Mouse (Mus musculus): ENCODE measurements around the gene Cdip1. TPM values are rescaled to one million over a fixed set of nuclear protein-coding genes. Genes with fewer than 3 reads are reported as not detected.
A peak's percentile ranks its signal among the peaks of the same experiment; 100 is the strongest.

Cdip1 gene
- total and polyA plus RNA-seq, 2 experiments = 47.4 to 116 TPM

DNA sequence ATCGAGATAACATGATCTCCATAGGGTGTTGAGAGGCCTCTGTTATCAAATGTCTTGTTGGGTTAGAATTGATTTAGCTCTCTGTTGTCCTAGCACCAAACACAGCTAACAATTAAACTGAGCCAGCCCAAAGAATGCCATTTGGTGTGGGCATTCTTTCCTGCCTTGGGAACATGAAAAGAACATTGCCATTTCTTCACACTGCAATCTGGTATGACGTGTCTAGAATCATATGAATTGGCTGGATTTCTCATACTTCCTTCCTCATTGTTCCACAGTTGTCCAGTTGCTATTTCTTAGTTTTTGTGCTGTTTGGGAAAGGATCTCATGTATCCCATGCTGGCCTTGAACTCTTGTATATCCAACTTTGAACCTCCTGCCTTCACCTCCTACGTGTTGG lies 36.0 kb downstream of the Cdip1 start:
- no peak overlapping the region for H3K9ac ChIP-seq (ENCODE audit: low read depth, low read length)
- H3K27ac ChIP-seq (replicated peaks; ENCODE audit: insufficient read depth, low read depth, low read length) = peak overlapping the region; percentile 55
- no peaks in the 10 kb centered on the region for H3K36me3 ChIP-seq (ENCODE audit: control insufficient read depth, insufficient read depth, low read length)
- no peaks in the 10 kb centered on the region for H3K27me3 ChIP-seq (ENCODE audit: control insufficient read depth, insufficient read depth, low read length)
- H3K4me1 ChIP-seq (ENCODE audit: control insufficient read depth, insufficient read depth, low read length) = peaks cover 12% of the 10 kb centered on the region
- DNase-seq (ENCODE audit: extremely low read depth, low read depth, low spot score) = peak; percentile 54
- WGBS = 21% methylated on average over 3 of the region's 3 CpGs
- H3K79me2 ChIP-seq (ENCODE audit: control insufficient read depth, insufficient read depth, low read length) = peaks cover 2% of the 10 kb centered on the region; the same call in 1 of the 2 replicates
- TF ChIP-seq POLR2A (IDR thresholded peaks at IDR 0.05; ENCODE audit: extremely low read depth, insufficient read depth, low read length) (no peak), CTCF (IDR thresholded peaks at IDR 0.05; ENCODE audit: low read depth, low read length) (no peak)
- H3K4me3 ChIP-seq (ENCODE audit: insufficient read depth, low read depth, low read length) = no peak overlapping the region

DNA sequence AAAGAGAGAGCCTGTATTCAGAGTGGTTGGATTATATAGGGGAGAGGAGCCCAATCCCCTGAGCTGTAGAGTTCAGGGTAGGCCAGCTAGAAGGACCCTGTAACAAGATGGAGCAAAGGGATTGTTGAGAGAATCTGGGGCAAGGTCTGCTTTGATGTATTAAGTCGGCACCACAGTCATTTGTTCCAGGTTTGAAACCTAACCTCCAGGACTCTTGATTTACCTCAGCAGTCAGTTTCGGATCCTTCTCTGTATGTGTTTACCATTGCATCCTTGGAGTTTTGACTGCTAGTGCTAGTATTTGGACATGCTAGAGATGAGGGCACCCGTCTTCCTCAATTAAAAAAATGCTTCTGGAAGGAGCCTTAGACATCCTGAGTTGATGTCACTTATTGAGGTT lies 37.9 kb downstream of the Cdip1 start:
- H3K79me2 ChIP-seq (ENCODE audit: control insufficient read depth, insufficient read depth, low read length) = no peaks in the 10 kb centered on the region; the same call in 1 of the 2 replicates
- no peak overlapping the region for H3K9ac ChIP-seq (ENCODE audit: low read depth, low read length)
- TF ChIP-seq CTCF (IDR thresholded peaks at IDR 0.05; ENCODE audit: low read depth, low read length) = no peak
- TF ChIP-seq POLR2A (IDR thresholded peaks at IDR 0.05; ENCODE audit: extremely low read depth, insufficient read depth, low read length) = no peak
- no peaks in the 10 kb centered on the region for H3K27me3 ChIP-seq (ENCODE audit: control insufficient read depth, insufficient read depth, low read length)
- no peaks in the 10 kb centered on the region for H3K36me3 ChIP-seq (ENCODE audit: control insufficient read depth, insufficient read depth, low read length)
- no peak overlapping the region for H3K4me3 ChIP-seq (ENCODE audit: insufficient read depth, low read depth, low read length)
- 88% methylated on average over 3 of the region's 3 CpGs for WGBS
- H3K4me1 ChIP-seq (ENCODE audit: control insufficient read depth, insufficient read depth, low read length) = peaks cover 8% of the 10 kb centered on the region
- no peak overlapping the region for H3K27ac ChIP-seq (replicated peaks; ENCODE audit: insufficient read depth, low read depth, low read length)
- no peak for DNase-seq (ENCODE audit: extremely low read depth, low read depth, low spot score)

DNA sequence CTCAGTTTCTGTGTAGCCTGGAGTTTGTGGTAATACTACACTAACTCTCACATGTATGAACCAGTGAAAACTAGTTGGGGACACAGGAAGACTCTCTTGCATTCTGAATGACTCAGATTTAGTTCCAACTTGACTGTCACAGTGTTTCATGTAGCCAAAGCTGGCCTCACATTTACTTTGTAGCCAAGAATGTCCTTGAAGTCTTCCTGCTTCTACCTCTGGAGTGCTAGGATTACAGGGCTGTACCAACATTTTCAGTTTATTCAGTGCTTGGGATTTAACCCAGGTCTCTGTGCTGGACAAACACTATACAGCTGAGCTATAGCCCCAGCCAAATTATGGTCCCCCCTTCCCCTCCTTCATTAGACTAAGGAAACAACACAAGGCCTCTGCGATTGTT lies 47.9 kb downstream of the Cdip1 start:
- WGBS = 97% methylated on average over 1 of the region's 1 CpGs
- no peaks in the 10 kb centered on the region; the same call in 1 of the 2 replicates for H3K36me3 ChIP-seq (ENCODE audit: control insufficient read depth, insufficient read depth, low read length)
- no peak for TF ChIP-seq CTCF (IDR thresholded peaks at IDR 0.05; ENCODE audit: low read depth, low read length)
- no peak for TF ChIP-seq POLR2A (IDR thresholded peaks at IDR 0.05; ENCODE audit: extremely low read depth, insufficient read depth, low read length)
- no peak for DNase-seq (ENCODE audit: extremely low read depth, low read depth, low spot score)
- no peak overlapping the region for H3K4me3 ChIP-seq (ENCODE audit: insufficient read depth, low read depth, low read length)
- peaks cover 24% of the 10 kb centered on the region; the same call in 1 of the 2 replicates for H3K79me2 ChIP-seq (ENCODE audit: control insufficient read depth, insufficient read depth, low read length)
- no peak overlapping the region for H3K9ac ChIP-seq (ENCODE audit: low read depth, low read length)
- no peaks in the 10 kb centered on the region for H3K27me3 ChIP-seq (ENCODE audit: control insufficient read depth, insufficient read depth, low read length)
- no peak overlapping the region for H3K27ac ChIP-seq (replicated peaks; ENCODE audit: insufficient read depth, low read depth, low read length)
- peaks cover 8% of the 10 kb centered on the region; the same call in 1 of the 2 replicates for H3K4me1 ChIP-seq (ENCODE audit: control insufficient read depth, insufficient read depth, low read length)

DNA sequence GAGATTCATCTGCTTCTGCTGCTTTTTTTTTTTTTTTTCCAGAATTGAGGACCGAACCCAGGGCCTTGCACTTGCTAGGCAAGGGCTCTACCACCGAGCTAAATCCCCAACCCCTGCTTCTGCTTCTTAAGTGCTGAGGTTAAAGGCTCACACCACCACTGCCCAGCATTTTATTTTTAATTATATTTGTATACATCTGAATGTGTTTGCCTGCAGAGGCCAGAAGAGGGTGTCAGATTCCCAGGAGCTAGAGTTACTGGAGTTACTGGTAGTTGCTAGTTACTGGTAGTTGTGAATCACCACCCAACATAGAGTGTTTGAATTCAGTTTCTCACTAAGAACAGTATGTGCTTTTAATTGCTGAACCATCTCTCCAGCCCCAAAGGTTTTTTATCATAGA lies 50.1 kb downstream of the Cdip1 start:
- DNase-seq (ENCODE audit: extremely low read depth, low read depth, low spot score) = no peak
- Histone ChIP-seq H3K9ac (ENCODE audit: low read depth, low read length) (no peak overlapping the region), H3K36me3 (ENCODE audit: control insufficient read depth, insufficient read depth, low read length) (peaks cover 3% of the 10 kb centered on the region; the same call in 1 of the 2 replicates), H3K4me3 (ENCODE audit: insufficient read depth, low read depth, low read length) (no peak overlapping the region), H3K79me2 (ENCODE audit: control insufficient read depth, insufficient read depth, low read length) (peaks cover 35% of the 10 kb centered on the region), H3K27me3 (ENCODE audit: control insufficient read depth, insufficient read depth, low read length) (no peaks in the 10 kb centered on the region), H3K27ac (replicated peaks; ENCODE audit: insufficient read depth, low read depth, low read length) (no peak overlapping the region), H3K4me1 (ENCODE audit: control insufficient read depth, insufficient read depth, low read length) (peaks cover 8% of the 10 kb centered on the region; the same call in 1 of the 2 replicates)
- WGBS = 94% methylated on average over 2 of the region's 2 CpGs
- TF ChIP-seq POLR2A (IDR thresholded peaks at IDR 0.05; ENCODE audit: extremely low read depth, insufficient read depth, low read length) (no peak), CTCF (IDR thresholded peaks at IDR 0.05; ENCODE audit: low read depth, low read length) (no peak)

DNA sequence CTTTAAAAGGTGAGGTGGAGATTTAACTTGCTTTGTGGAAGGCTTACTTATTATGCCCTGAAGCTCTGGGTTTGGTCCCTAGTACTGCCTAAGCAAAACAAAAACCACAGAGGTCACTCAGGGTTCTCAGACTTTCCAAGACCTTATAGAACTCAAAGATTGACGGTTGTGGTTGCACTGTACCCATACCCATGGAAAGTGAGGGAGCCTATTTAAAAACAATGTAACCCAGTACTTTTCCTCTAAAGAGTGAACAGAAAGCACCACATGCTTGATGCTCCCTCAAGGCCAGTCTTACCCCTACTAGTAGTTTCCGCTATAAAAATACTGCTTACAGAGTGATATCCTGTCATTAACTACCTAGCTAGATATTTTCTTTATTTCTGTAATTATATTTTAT lies 53.8 kb downstream of the Cdip1 start:
- Histone ChIP-seq H3K27me3 (ENCODE audit: control insufficient read depth, insufficient read depth, low read length) (no peaks in the 10 kb centered on the region), H3K9ac (ENCODE audit: low read depth, low read length) (no peak overlapping the region), H3K4me1 (ENCODE audit: control insufficient read depth, insufficient read depth, low read length) (peaks cover 6% of the 10 kb centered on the region; the same call in 1 of the 2 replicates), H3K79me2 (ENCODE audit: control insufficient read depth, insufficient read depth, low read length) (peaks cover 35% of the 10 kb centered on the region), H3K27ac (replicated peaks; ENCODE audit: insufficient read depth, low read depth, low read length) (no peak overlapping the region), H3K4me3 (ENCODE audit: insufficient read depth, low read depth, low read length) (no peak overlapping the region), H3K36me3 (ENCODE audit: control insufficient read depth, insufficient read depth, low read length) (peaks cover 3% of the 10 kb centered on the region; the same call in 1 of the 2 replicates)
- 84% methylated on average over 2 of the region's 2 CpGs for WGBS
- no peak for TF ChIP-seq CTCF (IDR thresholded peaks at IDR 0.05; ENCODE audit: low read depth, low read length)
- no peak for TF ChIP-seq POLR2A (IDR thresholded peaks at IDR 0.05; ENCODE audit: extremely low read depth, insufficient read depth, low read length)
- no peak for DNase-seq (ENCODE audit: extremely low read depth, low read depth, low spot score)

DNA sequence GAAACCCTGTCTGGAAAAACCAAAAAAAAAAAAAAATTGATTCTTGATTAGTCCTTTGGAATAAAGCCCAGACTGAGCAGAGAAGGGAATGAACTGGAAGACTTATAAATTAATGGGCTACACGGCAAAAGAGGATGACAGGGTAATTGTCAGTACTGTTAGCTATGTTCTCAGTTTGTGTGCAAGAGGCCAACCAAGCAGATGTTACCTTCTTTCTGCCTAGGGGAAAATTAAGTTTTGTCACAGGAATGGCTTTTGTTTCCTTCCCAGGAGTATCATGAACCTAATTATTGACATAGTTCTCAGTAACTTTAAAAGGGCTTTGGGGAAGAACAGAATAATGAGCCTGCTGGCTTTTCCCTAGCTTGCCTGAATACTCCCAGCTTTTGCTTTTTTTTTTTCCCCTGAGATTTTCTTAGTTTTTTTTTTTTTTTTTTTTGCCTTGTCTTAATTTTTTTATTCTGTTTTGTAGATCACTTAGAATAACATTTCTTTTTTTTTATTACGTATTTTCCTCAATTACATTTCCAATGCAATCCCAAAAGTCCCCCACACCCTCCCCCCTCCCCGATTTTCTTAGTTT lies 59.2 kb downstream of the Cdip1 start:
- H3K9ac ChIP-seq (ENCODE audit: low read depth, low read length) = no peak overlapping the region
- no peak overlapping the region for H3K4me3 ChIP-seq (ENCODE audit: insufficient read depth, low read depth, low read length)
- H3K27me3 ChIP-seq (ENCODE audit: control insufficient read depth, insufficient read depth, low read length) = no peaks in the 10 kb centered on the region
- 58% methylated on average over 3 of the region's 3 CpGs for whole genome bisulfite sequencing
- H3K4me1 ChIP-seq (ENCODE audit: control insufficient read depth, insufficient read depth, low read length) = peaks cover 12% of the 10 kb centered on the region
- peaks cover 3% of the 10 kb centered on the region; the same call in 1 of the 2 replicates for H3K36me3 ChIP-seq (ENCODE audit: control insufficient read depth, insufficient read depth, low read length)
- DNase-seq (ENCODE audit: extremely low read depth, low read depth, low spot score) = peak; percentile 66
- TF ChIP-seq CTCF (IDR thresholded peaks at IDR 0.05; ENCODE audit: low read depth, low read length) = no peak
- no peak for TF ChIP-seq POLR2A (IDR thresholded peaks at IDR 0.05; ENCODE audit: extremely low read depth, insufficient read depth, low read length)
- peaks cover 40% of the 10 kb centered on the region for H3K79me2 ChIP-seq (ENCODE audit: control insufficient read depth, insufficient read depth, low read length)
- no peak overlapping the region; the same call in 1 of the 2 replicates for H3K27ac ChIP-seq (replicated peaks; ENCODE audit: insufficient read depth, low read depth, low read length)
